Mouse (Mus musculus): ENCODE data around the gene Rdh8.

DNA sequence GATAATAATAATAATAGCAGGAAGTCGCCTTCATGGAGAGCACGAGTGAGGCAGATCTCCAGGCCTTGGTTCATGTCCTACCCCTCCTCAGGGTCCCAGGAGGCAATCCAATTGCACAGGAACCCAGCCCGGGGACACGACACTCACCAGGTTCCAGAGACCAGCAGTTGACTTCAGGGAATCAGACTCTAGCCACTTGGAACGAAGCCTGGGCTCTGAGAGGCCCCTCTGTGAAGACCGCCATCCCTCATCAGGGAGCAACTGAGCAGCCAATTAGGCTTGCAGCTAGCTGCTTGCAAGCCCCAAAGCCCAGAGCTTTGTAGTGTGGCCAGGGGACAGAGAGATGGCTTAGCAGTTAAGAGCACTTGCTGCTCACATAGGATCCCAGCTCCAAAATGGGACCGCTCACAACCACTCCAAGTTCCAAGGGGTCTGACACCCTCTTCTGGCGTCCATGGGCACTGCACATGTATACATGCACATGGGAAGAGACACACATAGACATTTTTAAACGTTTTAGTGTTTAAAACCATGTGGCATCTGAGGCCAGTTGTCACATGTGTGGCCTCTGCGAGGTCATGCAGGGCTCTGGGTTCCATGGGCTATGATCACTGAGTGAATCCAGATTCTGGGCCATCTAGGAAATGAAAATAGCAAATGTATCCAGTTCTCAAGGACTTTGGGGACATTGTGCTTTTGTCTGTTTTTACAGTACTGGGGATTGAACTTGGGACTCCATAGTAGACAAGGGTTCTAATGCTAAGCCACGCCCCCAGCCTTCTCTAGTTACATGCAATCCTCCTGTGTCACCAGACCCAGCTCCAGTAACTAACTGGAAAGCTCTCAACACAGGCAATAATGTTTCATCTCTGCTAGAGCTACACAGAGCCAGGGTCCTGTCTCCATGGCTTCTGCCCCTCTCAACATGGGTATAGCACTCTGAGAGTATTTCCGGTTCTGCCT, 52.2 kb downstream of the Rdh8 start:
- no peak for TF ChIP-seq POLR2A (IDR thresholded peaks at IDR 0.05; ENCODE audit: control insufficient read depth, low read depth, low read length)
- no peak for TF ChIP-seq CTCF (IDR thresholded peaks at IDR 0.05; ENCODE audit: control insufficient read depth, insufficient read depth, insufficient replicate concordance, low read depth, low read length)

All from testis, adult 2 months (tissue).